Mouse (Mus musculus): ENCODE results near the gene Smyd3.
"Not testable (repeated sequence)": the region's sequence is repeated elsewhere in the genome, so short reads cannot be mapped to it uniquely, and the experiment has no call there.

DNA sequence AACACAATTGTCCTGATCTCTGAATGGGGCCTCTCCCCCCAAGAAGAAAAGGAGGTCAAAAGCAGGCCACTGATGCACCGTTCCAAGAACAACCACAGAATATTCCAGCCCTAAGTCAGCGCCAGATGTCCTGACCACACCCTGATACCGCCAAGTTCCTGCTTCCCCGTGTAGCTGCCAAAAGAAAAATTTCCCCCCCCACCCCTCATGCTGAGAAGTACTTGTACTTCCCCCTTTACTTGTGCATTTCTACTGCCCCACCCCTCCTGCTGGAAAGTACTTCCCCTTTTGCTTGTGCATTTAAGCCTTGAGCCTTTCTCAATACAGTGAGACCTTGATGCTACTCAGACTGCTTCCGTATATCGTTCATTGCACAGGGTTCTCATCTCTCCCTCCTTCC lies 227.7 kb downstream of the Smyd3 start:
- TF ChIP-seq CTCF (IDR thresholded peaks at IDR 0.05; ENCODE audit: low read depth, low read length); POLR2A (IDR thresholded peaks at IDR 0.05; ENCODE audit: insufficient read depth, low read length); EP300 (IDR thresholded peaks at IDR 0.05; ENCODE audit: insufficient read depth, low read depth, low read length): not testable (repeated sequence)
